Mouse (Mus musculus): ENCODE measurements around the gene Sri.

DNA sequence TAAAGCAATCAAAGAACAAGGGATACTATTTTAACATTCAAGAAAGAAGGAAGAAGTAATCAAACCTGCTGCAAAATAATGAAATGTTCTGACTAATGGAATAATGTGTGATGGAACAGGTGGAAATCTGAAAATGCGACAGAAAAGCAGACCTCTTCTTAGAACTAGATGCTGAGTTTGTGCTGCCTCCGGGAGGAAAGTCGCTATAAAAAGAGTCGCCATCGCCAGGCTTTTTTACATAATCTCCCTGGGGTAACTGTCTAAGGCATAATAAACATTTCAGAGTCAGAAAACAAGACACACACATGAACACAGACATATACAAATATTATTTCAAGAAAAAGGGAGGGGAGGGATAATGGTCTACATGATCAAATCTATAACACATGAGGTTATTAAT, 49.0 kb downstream of the Sri start:
- no peak for TF ChIP-seq POLR2A (IDR thresholded peaks at IDR 0.05; ENCODE audit: insufficient read depth, low read depth, low read length)
- no peak for TF ChIP-seq CTCF (IDR thresholded peaks at IDR 0.05; ENCODE audit: insufficient read depth, low read depth, low read length)

All from olfactory bulb, adult 2 months (tissue).